Mouse (Mus musculus): ENCODE results near the gene Fam19a5. TPM values are rescaled to one million over a fixed set of nuclear protein-coding genes. Genes with fewer than 3 reads are reported as not detected.

The Fam19a5 gene
- 8.4 and 9.6 TPM in 2 replicates for polyA plus RNA-seq (2014; fragmentation: Nextera tagmentation; extraction: Ambion mirVana)

GRCm38 (mm10) chr15:87543599-87544338 lies at the start of gene Fam19a5:
Gene Fam19a5 (plus strand): TSS chr15:87544299.
- ATAC-seq (ENCODE audit: low FRiP score) = peak; percentile 85
- peak within 1 kb of the TSS; percentile 90 for H3K9ac ChIP-seq (ENCODE audit: low read depth, low read length)
- H3K4me3 ChIP-seq (ENCODE audit: low read depth, low read length) = peak within 1 kb of the TSS; percentile 83
- peak within 1 kb of the TSS; percentile 58 for H3K27ac ChIP-seq (ENCODE audit: low read depth, low read length)
- H3K4me1 ChIP-seq (replicated peaks; ENCODE audit: control insufficient read depth, insufficient read depth, low read length) = peaks cover 3% of the 10 kb centered on the region; the same call in 1 of the 2 replicates
- peaks cover 2% of the 10 kb centered on the region; the same call in 1 of the 2 replicates for H3K27me3 ChIP-seq (ENCODE audit: control insufficient read depth, insufficient read depth, low read length)
- WGBS = 4% methylated on average over 26 of the region's 67 CpGs
- H3K4me2 ChIP-seq (replicated peaks; ENCODE audit: low read depth, low read length) = peak within 1 kb of the TSS; percentile 84
- DNase-seq (ENCODE audit: low spot score) = peak; percentile 92
- H3K36me3 ChIP-seq (ENCODE audit: control insufficient read depth, insufficient read depth, low read length) = no peaks in the 10 kb centered on the region
- H3K9me3 ChIP-seq (ENCODE audit: control insufficient read depth, low read length) = no peaks in the 10 kb centered on the region

DNA sequence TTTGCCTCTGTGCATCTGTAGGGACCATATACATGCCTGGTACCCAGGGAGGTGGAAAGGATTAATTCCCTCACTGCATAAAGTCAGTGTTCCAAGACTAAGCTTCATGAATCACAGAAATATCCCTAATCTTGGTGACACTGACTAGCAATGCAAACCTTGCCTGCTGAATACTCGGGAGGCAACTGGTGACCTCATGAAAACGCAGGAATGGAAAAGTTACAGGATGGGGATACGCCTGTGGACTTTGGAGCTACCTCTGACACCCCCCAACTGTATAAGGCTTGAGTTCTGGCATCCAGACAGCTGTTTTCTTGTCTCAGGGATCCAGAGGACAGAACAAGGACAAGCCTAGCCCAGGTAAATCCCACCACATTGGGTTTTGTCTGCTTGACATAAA lies 42.4 kb upstream of the Fam19a5 start:
- no peak overlapping the region for H3K27ac ChIP-seq (ENCODE audit: low read depth, low read length)
- ATAC-seq (ENCODE audit: low FRiP score) (no peak), DNase-seq (ENCODE audit: low spot score) (no peak)
- no peaks in the 10 kb centered on the region for H3K27me3 ChIP-seq (ENCODE audit: control insufficient read depth, insufficient read depth, low read length)
- no peak overlapping the region for H3K4me3 ChIP-seq (ENCODE audit: low read depth, low read length)
- H3K36me3 ChIP-seq (ENCODE audit: control insufficient read depth, insufficient read depth, low read length) = no peaks in the 10 kb centered on the region
- no peaks in the 10 kb centered on the region for H3K4me1 ChIP-seq (replicated peaks; ENCODE audit: control insufficient read depth, insufficient read depth, low read length)
- no peak overlapping the region for H3K9ac ChIP-seq (ENCODE audit: low read depth, low read length)
- H3K4me2 ChIP-seq (replicated peaks; ENCODE audit: low read depth, low read length) = no peak overlapping the region
- WGBS = 86% methylated on average over 3 of the region's 3 CpGs
- no peaks in the 10 kb centered on the region for H3K9me3 ChIP-seq (ENCODE audit: control insufficient read depth, low read length)

DNA sequence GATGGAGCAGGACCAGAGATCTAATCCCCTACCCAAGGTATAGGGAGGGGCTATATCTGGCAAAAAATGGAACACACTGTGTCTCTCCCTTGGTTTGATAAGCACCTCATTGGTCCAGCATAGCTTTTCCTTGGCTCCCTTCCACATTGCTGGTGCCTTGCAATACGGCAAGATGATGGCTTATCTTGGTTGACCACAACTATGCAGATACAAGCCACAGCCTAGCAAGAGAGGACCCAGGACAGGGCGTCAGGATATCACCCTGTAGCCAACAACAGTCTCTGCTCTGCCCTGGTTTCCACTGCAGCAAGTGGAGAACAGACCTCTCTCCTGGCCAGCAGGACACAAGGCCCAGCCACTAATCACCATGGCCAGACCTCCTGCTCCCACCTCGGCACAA lies 36.8 kb upstream of the Fam19a5 start:
- ATAC-seq (ENCODE audit: low FRiP score) (no peak), DNase-seq (ENCODE audit: low spot score) (no peak)
- H3K36me3 ChIP-seq (ENCODE audit: control insufficient read depth, insufficient read depth, low read length) = no peaks in the 10 kb centered on the region
- H3K27ac ChIP-seq (ENCODE audit: low read depth, low read length) = no peak overlapping the region
- no peak overlapping the region for H3K9ac ChIP-seq (ENCODE audit: low read depth, low read length)
- no peak overlapping the region for H3K4me2 ChIP-seq (replicated peaks; ENCODE audit: low read depth, low read length)
- H3K27me3 ChIP-seq (ENCODE audit: control insufficient read depth, insufficient read depth, low read length) = no peaks in the 10 kb centered on the region
- 81% methylated on average over 3 of the region's 3 CpGs for WGBS
- no peak overlapping the region for H3K4me3 ChIP-seq (ENCODE audit: low read depth, low read length)
- no peaks in the 10 kb centered on the region for H3K9me3 ChIP-seq (ENCODE audit: control insufficient read depth, low read length)
- H3K4me1 ChIP-seq (replicated peaks; ENCODE audit: control insufficient read depth, insufficient read depth, low read length) = no peaks in the 10 kb centered on the region

DNA sequence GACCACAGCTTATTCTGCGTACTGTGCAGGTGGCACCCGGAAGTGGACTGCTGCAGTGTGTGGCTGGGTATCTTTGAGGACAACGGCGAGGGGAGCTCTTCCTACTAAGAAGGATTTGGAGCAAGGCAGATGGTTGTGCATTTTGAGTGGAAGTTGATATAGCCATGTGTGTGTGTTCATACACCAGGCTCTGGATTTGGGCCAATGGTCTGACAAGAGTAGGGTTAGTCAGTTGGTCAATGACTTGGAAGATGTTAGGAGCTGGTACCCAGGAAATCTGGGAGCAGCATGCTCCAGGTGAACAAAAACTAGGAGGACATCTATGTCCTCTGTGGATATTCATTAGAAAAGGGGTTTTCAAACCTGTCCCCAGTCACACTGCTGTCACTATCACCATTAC lies 33.2 kb upstream of the Fam19a5 start:
- Histone ChIP-seq H3K4me1 (replicated peaks; ENCODE audit: control insufficient read depth, insufficient read depth, low read length) (no peaks in the 10 kb centered on the region), H3K4me2 (replicated peaks; ENCODE audit: low read depth, low read length) (no peak overlapping the region), H3K9ac (ENCODE audit: low read depth, low read length) (no peak overlapping the region), H3K27me3 (ENCODE audit: control insufficient read depth, insufficient read depth, low read length) (no peaks in the 10 kb centered on the region), H3K27ac (ENCODE audit: low read depth, low read length) (no peak overlapping the region), H3K9me3 (ENCODE audit: control insufficient read depth, low read length) (no peaks in the 10 kb centered on the region), H3K4me3 (ENCODE audit: low read depth, low read length) (no peak overlapping the region), H3K36me3 (ENCODE audit: control insufficient read depth, insufficient read depth, low read length) (no peaks in the 10 kb centered on the region)
- WGBS = 97% methylated on average over 4 of the region's 4 CpGs
- ATAC-seq (ENCODE audit: low FRiP score) = no peak
- DNase-seq (ENCODE audit: low spot score) = no peak

- DNase-seq (ENCODE audit: low spot score) (no peak), ATAC-seq (ENCODE audit: low FRiP score) (no peak)
- Histone ChIP-seq H3K9ac (ENCODE audit: low read depth, low read length) (no peak overlapping the region), H3K36me3 (ENCODE audit: control insufficient read depth, insufficient read depth, low read length) (no peaks in the 10 kb centered on the region), H3K4me3 (ENCODE audit: low read depth, low read length) (no peak overlapping the region), H3K27ac (ENCODE audit: low read depth, low read length) (no peak overlapping the region), H3K27me3 (ENCODE audit: control insufficient read depth, insufficient read depth, low read length) (no peaks in the 10 kb centered on the region), H3K4me2 (replicated peaks; ENCODE audit: low read depth, low read length) (no peak overlapping the region), H3K4me1 (replicated peaks; ENCODE audit: control insufficient read depth, insufficient read depth, low read length) (no peaks in the 10 kb centered on the region), H3K9me3 (ENCODE audit: control insufficient read depth, low read length) (no peaks in the 10 kb centered on the region)
Measured at GRCm38 (mm10) chr15:87518161-87518560, 25.9 kb upstream of the Fam19a5 start.

GRCm38 (mm10) chr15:87529271-87529670 lies 14.8 kb upstream of the Fam19a5 start:
- Histone ChIP-seq H3K4me3 (ENCODE audit: low read depth, low read length) (no peak overlapping the region), H3K4me1 (replicated peaks; ENCODE audit: control insufficient read depth, insufficient read depth, low read length) (no peaks in the 10 kb centered on the region), H3K9me3 (ENCODE audit: control insufficient read depth, low read length) (no peaks in the 10 kb centered on the region), H3K9ac (ENCODE audit: low read depth, low read length) (no peak overlapping the region), H3K27me3 (ENCODE audit: control insufficient read depth, insufficient read depth, low read length) (no peaks in the 10 kb centered on the region), H3K36me3 (ENCODE audit: control insufficient read depth, insufficient read depth, low read length) (no peaks in the 10 kb centered on the region), H3K27ac (ENCODE audit: low read depth, low read length) (no peak overlapping the region), H3K4me2 (replicated peaks; ENCODE audit: low read depth, low read length) (no peak overlapping the region)
- no peak for DNase-seq (ENCODE audit: low spot score)
- no peak for ATAC-seq (ENCODE audit: low FRiP score)
- WGBS = 85% methylated on average over 4 of the region's 4 CpGs

DNA sequence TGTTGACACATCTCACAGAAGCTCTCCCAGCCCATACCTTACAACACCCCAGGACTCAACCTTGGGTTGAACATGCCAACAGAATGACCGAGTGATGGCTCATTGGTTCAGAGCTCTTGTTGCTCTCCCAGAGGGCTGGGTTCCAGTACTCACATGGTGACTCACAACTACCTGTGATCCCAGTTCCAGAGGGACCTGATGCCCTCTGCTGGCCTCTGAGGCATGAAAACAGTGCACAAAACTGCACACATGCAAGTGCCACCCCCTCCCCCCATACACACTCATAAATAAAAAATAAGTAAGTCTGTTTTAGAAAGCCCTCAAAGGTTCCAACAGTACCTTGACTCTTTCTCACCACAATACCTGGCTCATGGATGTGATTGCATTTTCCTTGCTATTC lies 2.4 kb upstream of the Fam19a5 start:
- H3K4me2 ChIP-seq (replicated peaks; ENCODE audit: low read depth, low read length) = no peak overlapping the region
- 54% methylated on average over 1 of the region's 1 CpGs for WGBS
- ATAC-seq (ENCODE audit: low FRiP score) (no peak), DNase-seq (ENCODE audit: low spot score) (no peak)
- H3K27me3 ChIP-seq (ENCODE audit: control insufficient read depth, insufficient read depth, low read length) = peaks cover 2% of the 10 kb centered on the region; the same call in 1 of the 2 replicates
- no peak overlapping the region for H3K9ac ChIP-seq (ENCODE audit: low read depth, low read length)
- H3K36me3 ChIP-seq (ENCODE audit: control insufficient read depth, insufficient read depth, low read length) = no peaks in the 10 kb centered on the region
- H3K27ac ChIP-seq (ENCODE audit: low read depth, low read length) = no peak overlapping the region
- H3K9me3 ChIP-seq (ENCODE audit: control insufficient read depth, low read length) = no peaks in the 10 kb centered on the region
- H3K4me1 ChIP-seq (replicated peaks; ENCODE audit: control insufficient read depth, insufficient read depth, low read length) = peaks cover 3% of the 10 kb centered on the region; the same call in 1 of the 2 replicates
- no peak overlapping the region for H3K4me3 ChIP-seq (ENCODE audit: low read depth, low read length)

DNA sequence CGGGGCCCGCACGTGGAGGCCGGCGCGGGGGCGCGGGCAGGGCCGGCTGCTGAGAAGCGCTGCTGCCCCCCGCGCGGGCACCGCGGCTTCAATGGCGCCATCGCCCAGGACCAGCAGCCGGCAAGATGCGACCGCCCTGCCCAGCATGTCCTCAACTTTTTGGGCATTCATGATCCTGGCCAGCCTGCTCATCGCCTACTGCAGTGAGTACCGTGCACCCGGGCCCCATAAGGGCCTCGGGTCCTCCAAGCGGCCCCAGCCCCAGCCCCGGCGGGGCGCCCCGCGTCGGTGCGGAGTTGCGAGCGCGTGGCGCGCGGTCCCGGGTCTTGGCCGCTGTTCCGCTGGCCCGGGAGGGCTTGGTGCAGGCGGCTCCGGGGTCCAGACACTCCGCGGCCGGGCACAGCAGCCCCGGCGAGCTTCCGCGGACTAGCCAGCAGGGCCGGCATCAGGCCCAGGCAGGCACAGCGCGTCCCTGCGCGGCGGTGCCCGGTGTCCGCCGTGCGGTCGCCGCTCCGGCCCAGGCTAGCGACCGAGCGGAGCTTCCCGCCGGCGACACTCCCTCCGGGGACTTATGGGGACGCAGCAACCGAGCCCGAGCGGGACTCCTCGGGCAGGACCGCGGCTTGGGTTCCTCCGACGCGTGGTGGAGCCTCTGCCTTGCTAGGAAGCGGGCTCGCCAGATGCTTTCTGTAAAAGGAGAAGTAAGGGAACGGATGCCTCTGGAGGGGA lies 466 bp downstream of the Fam19a5 start:
- no peaks in the 10 kb centered on the region for H3K9me3 ChIP-seq (ENCODE audit: control insufficient read depth, low read length)
- peak; percentile 75 for DNase-seq (ENCODE audit: low spot score)
- ATAC-seq (ENCODE audit: low FRiP score) = peak; percentile 71
- peak overlapping the region; percentile 84 for H3K4me2 ChIP-seq (replicated peaks; ENCODE audit: low read depth, low read length)
- H3K36me3 ChIP-seq (ENCODE audit: control insufficient read depth, insufficient read depth, low read length) = no peaks in the 10 kb centered on the region
- peak overlapping the region; percentile 90 for H3K9ac ChIP-seq (ENCODE audit: low read depth, low read length)
- under 1% methylated on average over 68 of the region's 84 CpGs for WGBS
- peak overlapping the region; percentile 83 for H3K4me3 ChIP-seq (ENCODE audit: low read depth, low read length)
- H3K27ac ChIP-seq (ENCODE audit: low read depth, low read length) = peak overlapping the region; percentile 58
- peaks cover 6% of the 10 kb centered on the region for H3K4me1 ChIP-seq (replicated peaks; ENCODE audit: control insufficient read depth, insufficient read depth, low read length)
- peaks cover 2% of the 10 kb centered on the region; the same call in 1 of the 2 replicates for H3K27me3 ChIP-seq (ENCODE audit: control insufficient read depth, insufficient read depth, low read length)
